Mouse (Mus musculus) liver, adult (tissue): Measurements from ENCODE around the gene Wdr70.

Experiments
- GATA4 ChIP-seq: IDR thresholded peaks from 2 replicates; pipeline ENCODE4 v1.6.1; 2014; ENCODE audit warnings: mild to moderate bottlenecking, low read length; ENCODE audit not compliant: insufficient replicate concordance

The Wdr70 gene

DNA sequence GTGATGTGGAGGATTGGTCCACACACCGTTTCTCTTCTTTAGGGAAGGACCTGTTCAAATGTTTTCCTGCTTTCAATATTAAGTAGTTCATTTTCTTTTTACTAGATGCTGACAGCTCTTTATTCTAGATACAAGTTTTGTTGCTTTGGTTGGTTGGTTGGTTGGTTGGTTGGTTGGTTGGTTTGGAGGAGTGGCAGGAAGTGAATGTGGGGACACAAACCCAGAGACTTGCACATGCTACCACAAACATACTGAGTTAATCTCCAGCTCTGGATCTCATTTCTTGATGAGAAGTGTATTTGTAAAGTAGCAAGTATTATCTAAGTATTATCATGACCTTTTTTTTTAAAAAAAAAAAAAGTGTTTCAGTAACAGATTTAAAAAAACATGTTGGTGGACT, 120.4 kb downstream of the Wdr70 start:
- no peak for TF ChIP-seq GATA4

- TF ChIP-seq GATA4 = peak; percentile 53; the same call in 1 of the 2 replicates
These were observed 122.2 kb downstream of the Wdr70 start for GRCm38 (mm10) chr15:7976775-7977174.

DNA sequence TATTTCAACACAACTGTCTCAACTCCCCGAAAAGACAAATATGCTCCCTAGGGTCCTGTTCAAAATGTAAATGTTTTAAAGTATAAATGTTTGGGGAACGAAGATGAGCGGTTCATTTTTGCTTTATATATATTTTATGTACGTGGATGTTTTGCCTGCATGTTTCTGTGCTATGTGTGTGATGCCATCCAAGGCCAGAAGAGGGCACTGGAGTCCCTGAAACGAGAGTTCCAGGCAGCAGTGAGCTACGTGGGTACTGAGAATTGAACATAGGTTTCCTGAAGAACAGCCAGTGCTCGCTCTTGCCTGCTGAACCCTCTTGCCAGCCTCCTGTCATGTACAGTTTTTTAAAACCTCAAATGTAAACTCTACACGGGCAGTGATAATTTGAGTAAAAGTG, 124.6 kb downstream of the Wdr70 start:
- TF ChIP-seq GATA4 = no peak

- TF ChIP-seq GATA4 = no peak
These were observed 126.5 kb downstream of the Wdr70 start for GRCm38 (mm10) chr15:7972528-7972927.

DNA sequence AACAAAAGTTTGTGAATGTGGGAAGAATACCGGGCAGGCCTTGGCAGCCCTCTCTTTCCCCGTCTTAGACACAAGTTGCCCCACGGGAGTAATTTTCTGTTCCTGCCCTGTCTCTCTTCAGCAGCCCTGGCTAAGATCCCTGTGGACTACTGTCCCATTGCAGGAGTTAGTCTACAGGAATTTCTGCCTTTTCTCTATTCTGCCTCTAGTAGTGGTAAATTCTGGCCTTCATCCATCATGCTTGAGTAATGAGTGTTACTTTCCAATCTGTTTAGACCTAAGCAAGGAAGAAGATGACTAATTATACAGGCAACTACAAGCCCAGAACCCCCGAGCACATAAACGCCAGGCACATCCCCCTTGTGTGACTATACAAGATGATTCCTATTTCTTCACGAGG, 136.2 kb downstream of the Wdr70 start:
- no peak for TF ChIP-seq GATA4

DNA sequence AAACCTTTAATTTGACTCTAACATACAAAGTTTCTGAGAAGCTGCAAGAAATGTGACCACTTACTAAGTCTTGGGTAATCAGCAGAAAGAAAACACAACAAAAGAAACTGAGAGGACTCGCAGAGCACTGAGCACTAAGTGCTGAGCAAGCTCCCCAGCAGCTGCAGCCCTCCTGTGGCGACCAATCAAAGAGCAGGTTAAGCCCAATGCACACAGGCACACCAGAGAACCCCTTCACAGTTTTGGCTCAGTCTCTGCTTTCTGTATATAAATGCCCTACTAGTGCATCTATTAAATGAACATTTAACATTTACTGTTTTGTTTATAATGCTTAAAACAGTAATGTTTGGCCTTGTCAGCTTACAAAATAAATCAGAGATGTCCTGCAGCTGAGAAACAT, 137.5 kb downstream of the Wdr70 start:
- no peak for TF ChIP-seq GATA4

DNA sequence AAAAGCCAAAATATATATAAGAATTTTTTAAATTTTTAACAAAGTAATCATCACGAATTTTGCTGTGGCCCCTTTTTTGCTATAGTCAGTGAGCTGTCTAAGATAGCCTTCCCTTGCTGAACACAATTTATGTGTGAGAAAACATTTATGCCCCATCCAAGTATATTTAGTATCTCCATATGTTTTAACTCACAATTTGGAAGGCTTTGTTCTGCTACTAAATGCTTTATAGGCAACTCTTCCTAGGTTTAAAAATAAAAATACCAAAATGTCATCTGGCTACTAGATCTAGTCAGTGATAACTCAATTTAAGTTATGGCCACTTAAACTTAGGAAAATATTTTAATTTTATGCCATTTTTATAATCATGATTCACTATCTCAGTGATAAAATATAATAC, 142.1 kb downstream of the Wdr70 start:
- no peak for TF ChIP-seq GATA4

GRCm38 (mm10) chr15:7950561-7950960, 148.4 kb downstream of the Wdr70 start:
- no peak for TF ChIP-seq GATA4

DNA sequence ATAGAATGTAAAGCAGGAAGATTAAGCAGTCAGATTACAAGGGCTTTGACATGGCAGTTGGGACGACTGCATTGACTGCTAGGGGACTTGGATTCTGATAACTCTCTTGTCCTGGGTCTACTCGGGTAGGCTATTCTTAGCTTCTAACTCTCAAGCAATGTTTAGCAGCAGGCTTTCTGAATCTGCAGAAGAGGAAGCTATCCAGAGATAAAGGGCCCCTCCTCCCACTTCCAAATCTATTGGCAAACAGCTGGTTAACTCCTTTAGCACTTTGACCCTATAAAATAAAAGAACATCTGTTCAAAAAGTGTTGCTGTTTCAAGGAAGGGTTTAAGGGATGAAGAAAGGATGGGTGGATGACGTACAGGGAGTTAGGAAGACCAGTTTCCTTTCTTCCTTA, 157.3 kb downstream of the Wdr70 start:
- TF ChIP-seq GATA4 = no peak

DNA sequence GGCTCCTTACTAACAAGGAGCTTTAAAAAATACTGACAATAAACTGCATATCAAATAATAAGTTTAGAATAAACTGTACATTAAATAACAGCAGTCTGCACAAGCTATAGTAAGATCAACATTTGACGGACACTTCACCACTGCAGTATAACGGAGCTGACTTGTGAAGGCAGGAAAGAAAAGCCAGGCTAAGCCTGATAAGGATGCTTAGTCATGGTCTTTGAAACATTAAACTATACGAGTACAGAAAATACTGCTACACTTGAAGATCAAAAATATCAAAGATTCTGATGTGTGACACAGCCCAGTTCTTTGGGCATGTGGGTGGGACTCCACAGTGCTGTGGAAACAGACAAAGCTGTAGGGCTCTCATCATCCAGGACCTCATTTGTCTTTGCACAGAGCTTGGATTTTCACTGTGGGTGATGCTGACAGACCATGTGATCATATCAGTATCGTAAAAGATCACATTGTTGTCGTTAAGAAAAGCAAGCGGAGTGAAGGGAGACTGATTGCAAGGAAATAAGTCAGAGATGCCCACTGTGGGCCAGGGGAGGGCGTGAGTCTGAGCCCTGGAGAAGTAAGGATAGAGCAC, 163.3 kb downstream of the Wdr70 start:
- no peak for TF ChIP-seq GATA4

GRCm38 (mm10) chr15:7934580-7934979, 164.4 kb downstream of the Wdr70 start:
- no peak for TF ChIP-seq GATA4

DNA sequence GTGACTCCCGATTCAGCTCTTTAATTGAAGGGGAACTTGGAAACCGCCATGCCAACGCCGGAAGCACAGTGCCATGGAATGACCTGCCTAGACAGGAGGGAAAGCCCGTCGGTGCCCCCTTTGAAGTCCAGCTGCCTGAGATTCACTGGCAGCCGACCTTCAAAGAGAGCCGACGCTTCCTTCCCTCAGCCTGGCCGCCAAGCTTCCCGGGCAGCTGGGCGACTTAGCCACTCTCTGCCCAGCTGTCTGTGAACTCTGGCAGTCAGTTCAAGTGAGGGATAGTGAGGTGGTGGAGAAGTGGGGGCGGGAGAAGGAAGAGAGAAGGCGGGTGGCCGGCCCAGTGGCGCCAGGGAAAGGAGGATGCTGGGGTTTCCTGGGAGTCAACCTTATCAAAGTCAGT, 164.9 kb downstream of the Wdr70 start:
- TF ChIP-seq GATA4 = no peak

DNA sequence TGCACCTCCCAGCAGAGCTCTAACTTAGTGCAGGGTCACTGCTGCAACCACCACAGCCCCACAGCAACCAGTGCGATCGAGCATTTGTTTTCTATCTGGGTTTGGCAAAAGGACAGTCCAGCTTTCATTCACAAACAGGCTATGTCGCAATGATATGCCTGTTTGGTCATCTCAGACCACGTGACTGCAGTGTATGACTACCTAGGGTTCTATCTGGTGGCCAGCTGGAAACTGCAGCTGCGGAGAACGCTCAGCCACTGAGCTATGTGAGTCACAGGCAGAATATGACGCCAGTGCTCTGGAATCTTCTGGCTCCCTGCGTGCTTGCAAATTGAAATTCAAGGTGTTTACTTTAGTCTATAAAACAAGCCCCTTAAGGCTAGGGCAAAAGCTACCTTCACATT, 167.4 kb downstream of the Wdr70 start:
- no peak for TF ChIP-seq GATA4

DNA sequence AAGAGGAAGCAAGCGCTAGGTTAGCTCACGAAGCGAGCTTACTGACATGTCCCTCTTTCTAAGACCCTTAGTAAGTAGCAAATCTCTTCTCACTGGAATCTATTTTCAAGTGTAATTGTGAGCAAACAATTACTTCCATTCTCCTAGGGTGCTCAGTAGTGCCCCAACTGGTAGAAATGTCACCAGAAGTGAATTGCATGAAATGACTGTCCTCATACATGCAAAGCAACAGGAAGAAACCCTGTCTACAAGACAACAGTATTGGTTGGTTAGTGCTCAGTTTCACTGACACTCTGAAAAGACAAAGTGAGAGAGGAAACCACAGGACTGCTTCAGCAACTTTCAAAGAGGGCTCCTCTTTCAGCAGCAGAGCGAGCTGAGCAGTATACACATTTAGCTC, 173.6 kb downstream of the Wdr70 start:
- no peak for TF ChIP-seq GATA4

DNA sequence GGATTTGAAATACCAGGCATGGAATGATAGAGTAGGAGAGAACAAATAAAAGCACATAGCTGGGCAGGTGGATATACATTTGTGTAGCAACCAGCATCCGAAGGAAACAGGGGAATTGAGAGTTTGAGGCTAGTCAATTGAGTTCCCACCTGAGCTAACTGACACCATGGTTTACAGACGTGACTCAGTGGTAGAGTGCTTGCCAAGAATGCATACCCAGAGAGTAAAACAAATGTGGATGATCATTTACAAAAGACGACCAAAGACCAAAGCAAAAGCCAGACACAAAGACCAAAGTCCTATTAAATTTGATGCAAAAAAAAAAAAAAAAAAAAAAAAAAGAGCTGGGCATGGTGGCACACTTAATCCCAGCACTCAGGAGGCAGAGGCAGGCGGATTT, 175.7 kb downstream of the Wdr70 start:
- TF ChIP-seq GATA4 = no peak

GRCm38 (mm10) chr15:7922291-7923037, 176.5 kb downstream of the Wdr70 start:
- no peak for TF ChIP-seq GATA4

DNA sequence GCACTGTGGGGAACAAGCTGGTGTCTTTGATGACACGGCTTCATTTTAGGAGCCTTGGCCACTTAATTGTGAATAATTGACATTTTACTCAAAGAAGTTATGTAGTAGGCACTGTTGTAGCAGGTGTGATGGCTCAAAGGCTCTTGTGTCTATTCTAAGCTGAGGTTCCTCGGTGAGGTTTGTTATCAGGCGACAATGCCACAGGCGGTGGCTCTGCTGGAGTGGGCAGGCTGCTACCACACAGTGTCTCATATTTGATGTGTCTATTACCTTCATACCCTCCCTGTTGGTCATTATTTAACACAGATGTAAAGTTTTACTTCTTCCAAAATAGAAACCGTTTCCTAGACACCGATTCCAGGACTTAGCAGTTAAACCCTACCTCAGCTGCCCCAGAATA, 177.9 kb downstream of the Wdr70 start:
- no peak for TF ChIP-seq GATA4

DNA sequence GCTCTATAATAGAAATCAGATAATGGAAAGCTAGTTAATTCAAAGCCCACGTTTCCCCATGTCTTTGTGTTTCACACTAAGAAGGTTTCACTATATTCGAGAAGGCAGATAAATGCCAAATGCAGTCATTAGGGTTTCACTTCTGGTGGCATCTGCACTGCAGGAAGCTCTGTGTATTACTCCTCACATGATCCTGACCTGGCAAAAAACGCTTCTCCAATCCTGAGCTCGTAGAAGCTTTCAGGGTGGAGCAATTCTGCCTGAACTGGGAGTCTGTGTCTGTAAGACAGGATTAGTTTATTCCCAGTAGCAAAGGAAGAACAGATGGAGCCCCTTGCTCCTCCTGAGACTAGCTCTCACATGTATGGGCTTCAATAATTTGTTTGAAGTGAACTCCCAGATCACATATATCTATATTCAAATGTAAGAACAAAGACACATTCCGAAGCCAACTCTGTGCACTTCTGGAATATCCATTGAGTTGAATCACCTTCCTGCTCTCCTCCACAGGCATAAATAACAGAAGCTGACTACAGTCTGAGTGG, 192.4 kb downstream of the Wdr70 start:
- TF ChIP-seq GATA4 = no peak
